In the genomic region with DNA sequence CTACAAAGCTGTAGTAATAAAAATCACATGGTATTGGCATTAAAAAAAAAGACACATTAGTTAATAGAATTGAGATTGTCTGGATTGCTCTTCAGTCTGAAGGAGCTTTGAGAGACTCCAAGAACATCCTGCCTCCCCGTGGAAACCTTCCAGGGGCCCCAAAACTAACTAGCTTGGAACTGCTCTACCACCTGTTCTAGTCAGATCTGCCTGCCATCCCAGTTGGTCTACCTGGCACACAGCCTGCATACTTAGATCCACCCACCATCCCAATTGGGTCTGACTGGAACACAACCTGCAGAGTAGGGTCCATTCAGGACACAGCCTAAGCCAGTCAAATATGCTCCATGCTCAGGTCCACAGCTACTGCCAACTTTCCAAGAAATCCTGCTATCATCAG, we compare ENCODE assay signal across 12 mouse cellular contexts.
"Had no signal": no experiment of that assay in that cellular context is flagged by ENCODE, and none has a peak within 500 bp of the region (broad histone marks: within the 10 kb centered on the region; RNA-seq: fewer than 3 reads in every experiment).

No protein-coding gene starts in this region.

- DNase-seq: kidney, adult 8-10 months; kidney, postnatal 10 days; kidney, postnatal 36 days; layer of hippocampus, postnatal 36 days; liver, embryonic 13.5 days; lung, adult 2 months; lung, postnatal 14 days; lung, postnatal 4 days; midbrain, embryonic 14.5 days; thymus, adult 2 months; thymus, postnatal 14 days; thymus, postnatal 4 days had no signal
